Mouse (Mus musculus): Measurements from ENCODE around the gene N6amt1. TPM values are rescaled to one million over a fixed set of nuclear protein-coding genes. Genes with fewer than 3 reads are reported as not detected.

The N6amt1 gene
- polyA plus RNA-seq, 1 experiment from 2014 or later = 27.5 TPM

- no peaks in the 10 kb centered on the region for H3K27me3 ChIP-seq (ENCODE audit: insufficient read depth, low read length)
- H3K9ac ChIP-seq = no peak overlapping the region
- H3K27ac ChIP-seq (ENCODE audit: low read depth) = no peak overlapping the region
- H3K9me3 ChIP-seq (ENCODE audit: low read depth, low read length) = no peaks in the 10 kb centered on the region
- no peak overlapping the region for H3K4me3 ChIP-seq (ENCODE audit: low read depth, low read length)
- 65% methylated on average over 5 of the region's 5 CpGs for WGBS
- DNase-seq = no peak
- H3K4me1 ChIP-seq (ENCODE audit: insufficient read depth) = no peaks in the 10 kb centered on the region; the same call in 1 of the 2 replicates
- no peak for ATAC-seq (ENCODE audit: insufficient read depth)
- TF ChIP-seq CTCF (IDR thresholded peaks at IDR 0.05; ENCODE audit: low read depth) = no peak
- H3K36me3 ChIP-seq (ENCODE audit: insufficient read depth) = peaks cover 5% of the 10 kb centered on the region
- no peak overlapping the region for H3K4me2 ChIP-seq
Observed at GRCm38 (mm10) chr16:87351386-87352105, 2.4 kb upstream of the N6amt1 start.

DNA sequence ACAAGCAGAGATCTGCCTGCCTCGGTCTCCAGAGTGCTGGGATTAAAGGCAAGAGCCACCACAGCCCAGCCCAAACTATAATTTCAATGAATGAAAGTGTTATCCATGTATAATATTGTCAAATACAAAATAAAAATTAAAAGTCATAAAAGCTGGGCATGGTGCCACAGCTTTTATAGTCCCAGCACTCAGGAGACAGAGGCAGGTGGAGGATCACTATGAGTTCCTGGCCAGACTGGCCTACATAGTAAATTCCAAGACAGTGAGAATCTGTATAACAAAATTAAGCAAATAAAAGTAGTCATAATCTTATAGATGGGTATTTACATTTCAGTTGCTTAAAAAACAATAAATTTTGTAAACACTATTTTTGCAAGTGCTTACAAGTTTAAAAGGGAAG, 380 bp upstream of the N6amt1 start:
- Histone ChIP-seq H3K4me2 (peak overlapping the region; percentile 59), H3K27ac (ENCODE audit: low read depth) (no peak overlapping the region; the same call in 1 of the 2 replicates), H3K9me3 (ENCODE audit: low read depth, low read length) (no peaks in the 10 kb centered on the region), H3K27me3 (ENCODE audit: insufficient read depth, low read length) (no peaks in the 10 kb centered on the region), H3K4me1 (ENCODE audit: insufficient read depth) (no peaks in the 10 kb centered on the region), H3K36me3 (ENCODE audit: insufficient read depth) (peaks cover 19% of the 10 kb centered on the region), H3K9ac (no peak overlapping the region), H3K4me3 (ENCODE audit: low read depth, low read length) (peak overlapping the region; percentile 66)
- TF ChIP-seq CTCF (IDR thresholded peaks at IDR 0.05; ENCODE audit: low read depth) = no peak
- no peak for DNase-seq
- ATAC-seq (ENCODE audit: insufficient read depth) = peak; percentile 23; the same call in 1 of the 2 replicates
- WGBS = 90% methylated on average over 1 of the region's 1 CpGs

DNA sequence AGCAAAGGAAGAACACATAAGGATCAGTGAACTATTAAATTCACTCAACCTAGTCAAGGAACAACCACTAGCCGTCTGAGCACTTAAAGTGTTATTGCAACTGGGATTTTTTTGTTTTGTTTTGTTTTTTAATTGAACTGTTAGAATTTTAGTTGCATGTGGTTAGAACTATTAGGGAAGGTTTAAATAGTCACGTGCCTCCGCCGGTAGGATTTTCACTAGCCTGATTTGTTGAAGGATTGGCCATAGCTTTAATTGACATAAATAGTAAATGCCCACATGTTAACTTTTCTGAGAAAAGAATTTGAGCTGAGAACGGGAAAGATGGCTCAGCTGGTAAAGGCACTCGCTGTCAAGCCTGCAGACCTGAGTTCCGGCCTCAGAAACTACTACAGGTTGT, 763 bp downstream of the N6amt1 start:
- Histone ChIP-seq H3K36me3 (ENCODE audit: insufficient read depth) (peaks cover 29% of the 10 kb centered on the region), H3K9me3 (ENCODE audit: low read depth, low read length) (no peaks in the 10 kb centered on the region), H3K9ac (no peak overlapping the region), H3K4me1 (ENCODE audit: insufficient read depth) (no peaks in the 10 kb centered on the region), H3K27ac (ENCODE audit: low read depth) (no peak overlapping the region), H3K27me3 (ENCODE audit: insufficient read depth, low read length) (no peaks in the 10 kb centered on the region), H3K4me3 (ENCODE audit: low read depth, low read length) (peak overlapping the region; percentile 66), H3K4me2 (peak overlapping the region; percentile 59)
- DNase-seq (no peak), ATAC-seq (ENCODE audit: insufficient read depth) (no peak)
- TF ChIP-seq CTCF (IDR thresholded peaks at IDR 0.05; ENCODE audit: low read depth) = no peak
- 77% methylated on average over 7 of the region's 7 CpGs for WGBS

DNA sequence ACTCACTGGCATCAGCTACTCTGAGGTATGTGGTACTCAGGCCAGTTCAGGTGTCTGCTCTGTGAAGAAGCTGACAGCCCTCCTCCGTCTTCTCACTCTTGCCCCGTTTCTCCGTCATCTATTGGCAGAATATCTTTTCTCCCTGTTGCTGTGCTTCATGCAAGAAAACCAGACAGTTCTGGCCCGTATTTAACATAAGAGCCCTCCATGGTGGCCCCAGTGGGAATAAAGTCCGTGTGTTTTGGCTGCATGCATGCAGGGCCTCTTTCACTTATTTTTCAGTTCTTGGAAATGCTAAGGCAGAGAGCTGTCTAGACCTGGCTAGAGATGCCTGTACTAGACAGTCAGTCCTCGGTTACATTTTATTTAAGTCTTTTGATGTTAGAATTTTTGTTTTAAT, 6.1 kb downstream of the N6amt1 start:
- TF ChIP-seq CTCF (IDR thresholded peaks at IDR 0.05; ENCODE audit: low read depth) = no peak
- WGBS = 85% methylated on average over 6 of the region's 6 CpGs
- Histone ChIP-seq H3K27ac (ENCODE audit: low read depth) (no peak overlapping the region), H3K4me3 (ENCODE audit: low read depth, low read length) (no peak overlapping the region), H3K9me3 (ENCODE audit: low read depth, low read length) (no peaks in the 10 kb centered on the region), H3K4me2 (no peak overlapping the region), H3K9ac (no peak overlapping the region), H3K27me3 (ENCODE audit: insufficient read depth, low read length) (no peaks in the 10 kb centered on the region), H3K36me3 (ENCODE audit: insufficient read depth) (peaks cover 52% of the 10 kb centered on the region), H3K4me1 (ENCODE audit: insufficient read depth) (no peaks in the 10 kb centered on the region)
- DNase-seq = no peak
- ATAC-seq (ENCODE audit: insufficient read depth) = no peak

DNA sequence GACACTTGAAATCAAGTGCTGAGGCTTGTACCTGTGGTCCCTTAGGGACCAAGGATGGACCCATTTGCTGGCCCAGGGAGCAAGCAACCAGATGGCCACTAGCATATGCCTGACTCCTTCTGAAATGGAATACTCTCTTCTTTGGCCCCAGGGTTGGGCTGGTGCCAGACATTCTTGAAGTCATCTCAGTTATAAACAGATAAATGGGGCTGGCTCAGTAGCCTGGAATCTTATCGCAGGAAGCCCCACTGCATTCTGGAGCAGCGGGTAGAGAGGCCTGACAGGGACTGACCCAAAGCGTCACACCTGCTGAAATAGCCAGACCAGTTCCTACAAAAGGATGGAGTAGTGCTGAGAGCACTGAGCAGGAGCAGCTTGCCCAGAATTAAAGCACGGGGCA, 10.2 kb downstream of the N6amt1 start:
- DNase-seq = peak; percentile 74

GRCm38 (mm10) chr16:87366035-87366434, 12.1 kb downstream of the N6amt1 start:
- H3K27me3 ChIP-seq (ENCODE audit: insufficient read depth, low read length) = no peaks in the 10 kb centered on the region
- no peak overlapping the region for H3K9ac ChIP-seq
- no peak overlapping the region for H3K27ac ChIP-seq (ENCODE audit: low read depth)
- peaks cover 39% of the 10 kb centered on the region; the same call in 1 of the 2 replicates for H3K36me3 ChIP-seq (ENCODE audit: insufficient read depth)
- no peak overlapping the region for H3K4me3 ChIP-seq (ENCODE audit: low read depth, low read length)
- no peaks in the 10 kb centered on the region for H3K4me1 ChIP-seq (ENCODE audit: insufficient read depth)
- no peaks in the 10 kb centered on the region for H3K9me3 ChIP-seq (ENCODE audit: low read depth, low read length)
- TF ChIP-seq CTCF (IDR thresholded peaks at IDR 0.05; ENCODE audit: low read depth) = no peak
- DNase-seq (no peak), ATAC-seq (ENCODE audit: insufficient read depth) (no peak)
- no peak overlapping the region for H3K4me2 ChIP-seq
- 67% methylated on average over 10 of the region's 10 CpGs for WGBS

More for the DNA sequence above, 10.2 kb downstream of the N6amt1 start:
- WGBS = 53% methylated on average over 4 of the region's 4 CpGs
- H3K27ac ChIP-seq (ENCODE audit: low read depth) = no peak overlapping the region
- no peak overlapping the region for H3K4me3 ChIP-seq (ENCODE audit: low read depth, low read length)
- H3K36me3 ChIP-seq (ENCODE audit: insufficient read depth) = peaks cover 44% of the 10 kb centered on the region; the same call in 1 of the 2 replicates
- no peak for TF ChIP-seq CTCF (IDR thresholded peaks at IDR 0.05; ENCODE audit: low read depth)
- no peaks in the 10 kb centered on the region for H3K9me3 ChIP-seq (ENCODE audit: low read depth, low read length)
- H3K27me3 ChIP-seq (ENCODE audit: insufficient read depth, low read length) = no peaks in the 10 kb centered on the region
- no peak overlapping the region for H3K4me2 ChIP-seq
- H3K4me1 ChIP-seq (ENCODE audit: insufficient read depth) = no peaks in the 10 kb centered on the region
- peak; percentile 55; the same call in 1 of the 2 replicates for ATAC-seq (ENCODE audit: insufficient read depth)
- H3K9ac ChIP-seq = no peak overlapping the region

GRCm38 (mm10) chr16:87366445-87366844, 12.5 kb downstream of the N6amt1 start:
- Histone ChIP-seq H3K27me3 (ENCODE audit: insufficient read depth, low read length) (no peaks in the 10 kb centered on the region), H3K27ac (ENCODE audit: low read depth) (no peak overlapping the region), H3K9me3 (ENCODE audit: low read depth, low read length) (no peaks in the 10 kb centered on the region), H3K4me3 (ENCODE audit: low read depth, low read length) (no peak overlapping the region), H3K4me1 (ENCODE audit: insufficient read depth) (no peaks in the 10 kb centered on the region), H3K36me3 (ENCODE audit: insufficient read depth) (peaks cover 39% of the 10 kb centered on the region; the same call in 1 of the 2 replicates), H3K9ac (no peak overlapping the region), H3K4me2 (no peak overlapping the region)
- WGBS = 91% methylated on average over 6 of the region's 6 CpGs
- DNase-seq (no peak), ATAC-seq (ENCODE audit: insufficient read depth) (no peak)
- no peak for TF ChIP-seq CTCF (IDR thresholded peaks at IDR 0.05; ENCODE audit: low read depth)
